Mouse (Mus musculus) brain, embryonic 14.5 days (tissue): ENCODE results near the gene Tbc1d10c.

Experiments used
- CTCF ChIP-seq: fragments of 200-500 bp; IDR thresholded peaks from 2 replicates; pipeline ENCODE4 v1.5.1; 2012; ENCODE audit warnings: inconsistent platforms, mild to moderate bottlenecking, moderate library complexity, borderline replicate concordance; ENCODE audit not compliant: insufficient read depth, insufficient read length; ENCODE audit errors: extremely low read depth
- POLR2A ChIP-seq: fragments of 200-500 bp; IDR thresholded peaks from 2 replicates; pipeline ENCODE4 v1.6.1; 2012; ENCODE audit warnings: mild to moderate bottlenecking, inconsistent platforms, borderline replicate concordance; ENCODE audit not compliant: poor library complexity, insufficient read depth, insufficient read length, severe bottlenecking; ENCODE audit errors: extremely low read depth

- TF ChIP-seq CTCF (no peak), POLR2A (no peak)
These were observed 26.1 kb upstream of the Tbc1d10c start for GRCm38 (mm10) chr19:4217140-4217539.
